Mouse (Mus musculus) cortical plate, adult 2 months (tissue): ENCODE results near the gene Sncg.

Source experiments
- CTCF ChIP-seq: fragments of 200-500 bp; IDR thresholded peaks from 2 replicates; pipeline ENCODE4 v1.5.1; 2011; ENCODE audit warnings: mild to moderate bottlenecking, control low read depth, low read length; ENCODE audit not compliant: insufficient read depth; ENCODE audit errors: extremely low read depth
- POLR2A ChIP-seq: fragments of 200-500 bp; IDR thresholded peaks from 2 replicates; pipeline ENCODE4 v1.6.1; 2011; ENCODE audit warnings: mild to moderate bottlenecking, low read length, control low read depth; ENCODE audit not compliant: insufficient read depth; ENCODE audit errors: extremely low read depth

DNA sequence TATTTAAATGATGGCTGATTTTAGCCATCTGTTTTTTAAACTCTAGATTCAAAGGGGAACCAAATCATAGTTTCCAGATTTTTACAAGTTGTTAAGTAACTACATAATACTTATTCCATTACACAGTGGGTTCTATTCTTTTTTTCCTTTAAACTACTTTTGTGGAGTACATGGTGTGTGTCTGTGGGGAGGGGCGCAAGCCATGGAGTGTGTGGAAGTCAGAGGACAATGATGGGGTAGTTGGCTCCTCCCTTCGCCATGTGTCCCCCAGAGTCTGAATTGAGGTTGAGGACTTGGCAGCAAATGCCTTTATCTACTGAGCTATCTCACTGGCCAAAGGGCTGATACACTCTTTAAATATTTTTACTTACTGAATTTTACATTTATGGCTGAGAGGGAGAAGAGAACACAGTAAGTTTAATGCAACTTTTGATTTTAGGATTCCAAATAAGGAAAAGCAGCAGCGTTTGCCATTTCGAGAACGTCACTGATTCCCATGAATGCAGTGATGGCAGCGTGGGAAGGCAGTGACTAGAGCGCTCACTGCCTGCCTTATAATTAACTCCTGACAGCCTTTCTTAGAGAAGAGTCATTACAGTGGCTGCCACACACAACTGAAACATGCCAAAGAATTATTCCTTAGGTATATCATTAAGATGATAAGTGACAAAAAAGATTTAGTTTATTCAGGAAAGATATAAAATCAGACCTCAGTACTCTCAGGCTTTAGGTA, 37.7 kb upstream of the Sncg start:
- TF ChIP-seq CTCF (no peak), POLR2A (no peak)
